Mouse (Mus musculus) bone marrow, adult 2 months (tissue): ENCODE results near the gene Gemin2. TPM values are rescaled to one million over a fixed set of nuclear protein-coding genes. Genes with fewer than 3 reads are reported as not detected.
A peak's percentile ranks its signal among the peaks of the same experiment; 100 is the strongest.

Experiments
- H3K27ac ChIP-seq: fragments of 200-500 bp; 2 replicates; pipeline ENCODE4 v1.5.1; 2012; ENCODE audit warnings: low read depth, mild to moderate bottlenecking, control low read depth, inconsistent platforms, low read length; ENCODE audit not compliant: control insufficient read depth, poor library complexity, insufficient read depth
- H3K4me1 ChIP-seq: fragments of 200-500 bp; 2 replicates; pipeline ENCODE4 v1.6.1; 2011; ENCODE audit warnings: low read length; ENCODE audit not compliant: control insufficient read depth, insufficient read depth
- H3K4me3 ChIP-seq: fragments of 200-500 bp; replicated peaks from 2 replicates; pipeline ENCODE3; 2011; ENCODE audit warnings: mild to moderate bottlenecking, low read depth, low read length, control low read depth; ENCODE audit not compliant: control insufficient read depth
- CTCF ChIP-seq: fragments of 200-500 bp; IDR thresholded peaks from 2 replicates; pipeline ENCODE4 v1.5.1; 2011; ENCODE audit warnings: low read length, control low read depth; ENCODE audit not compliant: control insufficient read depth, insufficient read depth
- POLR2A ChIP-seq: fragments of 200-500 bp; IDR thresholded peaks from 2 replicates; pipeline ENCODE4 v1.6.1; 2011; ENCODE audit warnings: low read depth, mild to moderate bottlenecking, control low read depth, low read length, borderline replicate concordance; ENCODE audit not compliant: control insufficient read depth
- WGBS: fragments of 180-500 bp; shearing (Covaris S2); methylation state at CpG from one replicate; pipeline ENCODE4 v1.1.7; 2018; 5-methylcytosine and 5-hydroxymethylcytosine counted together
- polyA plus RNA-seq: library from polyadenylated mRNA; stranded (reverse); fragments of >200 nt; gene quantifications from 2 replicates; pipeline ENCODE4 v1.2.4, GENCODE M21; 2011; ENCODE audit warnings: low replicate concordance; ENCODE audit not compliant: missing spikeins, insufficient read depth, insufficient read length

Gene Gemin2
- polyA plus RNA-seq, 1 experiment: 12.4 TPM

GRCm38 (mm10) chr12:59065776-59066175 lies 52.6 kb downstream of the Gemin2 start:
- Histone ChIP-seq H3K27ac (no peak overlapping the region), H3K4me1 (no peaks in the 10 kb centered on the region), H3K4me3 (no peak overlapping the region)
- TF ChIP-seq CTCF (no peak), POLR2A (no peak)
- WGBS: 57% methylated on average over 3 of the region's 3 CpGs

- H3K27ac ChIP-seq: peak within 1 kb of the TSS; percentile 83
- H3K4me1 ChIP-seq: no peaks in the 10 kb centered on the region
- H3K4me3 ChIP-seq: peak within 1 kb of the TSS; percentile 97
- TF ChIP-seq CTCF: no peak
- TF ChIP-seq POLR2A: peak; percentile 91
- 0% methylated on average over 43 of the region's 43 CpGs for WGBS
Observed at GRCm38 (mm10) chr12:59066448-59067077, 53.4 kb downstream of the Gemin2 start, which contains the start of gene Pnn. Gene Pnn (plus strand): TSS chr12:59066884.

- no peak for TF ChIP-seq POLR2A
- TF ChIP-seq CTCF: no peak
- WGBS: under 1% methylated on average over 41 of the region's 41 CpGs
Observed at GRCm38 (mm10) chr12:59067095-59067494, 53.9 kb downstream of the Gemin2 start.

GRCm38 (mm10) chr12:59068791-59069190 lies 55.6 kb downstream of the Gemin2 start:
- 91% methylated on average over 13 of the region's 13 CpGs for WGBS
- H3K4me1 ChIP-seq: no peaks in the 10 kb centered on the region
- no peak overlapping the region for H3K4me3 ChIP-seq
- H3K27ac ChIP-seq: no peak overlapping the region
- no peak for TF ChIP-seq POLR2A
- no peak for TF ChIP-seq CTCF

More at GRCm38 (mm10) chr12:59067095-59067494, 53.9 kb downstream of the Gemin2 start:
- Histone ChIP-seq H3K4me1 (no peaks in the 10 kb centered on the region), H3K4me3 (peak overlapping the region; percentile 97), H3K27ac (peak overlapping the region; percentile 83)

- TF ChIP-seq POLR2A (no peak), CTCF (no peak)
- WGBS: 91% methylated on average over 11 of the region's 11 CpGs
- Histone ChIP-seq H3K27ac (no peak overlapping the region; the same call in 1 of the 2 replicates), H3K4me1 (no peaks in the 10 kb centered on the region), H3K4me3 (no peak overlapping the region)
Observed at GRCm38 (mm10) chr12:59072286-59072685, 59.1 kb downstream of the Gemin2 start.

GRCm38 (mm10) chr12:59074052-59074451 lies 60.9 kb downstream of the Gemin2 start:
- TF ChIP-seq POLR2A (no peak), CTCF (no peak)
- Histone ChIP-seq H3K4me3 (no peak overlapping the region), H3K27ac (no peak overlapping the region), H3K4me1 (no peaks in the 10 kb centered on the region; the same call in 1 of the 2 replicates)
- 83% methylated on average over 3 of the region's 3 CpGs for WGBS

GRCm38 (mm10) chr12:59076996-59077395 lies 63.8 kb downstream of the Gemin2 start:
- TF ChIP-seq POLR2A (no peak), CTCF (no peak)
- H3K4me1 ChIP-seq: no peaks in the 10 kb centered on the region; the same call in 1 of the 2 replicates
- 85% methylated on average over 3 of the region's 3 CpGs for WGBS
- H3K4me3 ChIP-seq: no peak overlapping the region
- no peak overlapping the region for H3K27ac ChIP-seq

GRCm38 (mm10) chr12:59077883-59078282 lies 64.7 kb downstream of the Gemin2 start:
- H3K4me3 ChIP-seq: no peak overlapping the region
- TF ChIP-seq POLR2A (no peak), CTCF (no peak)
- H3K4me1 ChIP-seq: no peaks in the 10 kb centered on the region; the same call in 1 of the 2 replicates
- no peak overlapping the region for H3K27ac ChIP-seq
- WGBS: 92% methylated on average over 3 of the region's 3 CpGs

Other genes starting within 250 kb of the Gemin2 start
- 9.2 and 14.7 TPM in 2 replicates for gene Sec23a, start 1.4 kb upstream of the Gemin2 start, polyA plus RNA-seq
- gene Trappc6b, start 48.1 kb downstream of the Gemin2 start, polyA plus RNA-seq: 41.7 and 44.5 TPM in 2 replicates
- gene Pnn, start 53.5 kb downstream of the Gemin2 start, polyA plus RNA-seq: 73.7 and 87.0 TPM in 2 replicates
- 23.6 and 44.9 TPM in 2 replicates for gene Mia2, start 82.4 kb downstream of the Gemin2 start, polyA plus RNA-seq
- gene Fbxo33, start 206.3 kb downstream of the Gemin2 start, polyA plus RNA-seq: 12.0 and 31.7 TPM in 2 replicates